Mouse (Mus musculus) ES-Bruce4 (cell line): ENCODE measurements around the gene Tlx2. TPM values are rescaled to one million over a fixed set of nuclear protein-coding genes. Genes with fewer than 3 reads are reported as not detected.

Experiments used
- H3K27ac ChIP-seq: 2 replicates; pipeline ENCODE4 v1.5.1; 2012; ENCODE audit warnings: low read length, inconsistent platforms; ENCODE audit not compliant: insufficient read depth
- H3K27me3 ChIP-seq: 2 replicates; pipeline ENCODE4 v1.6.1; 2012; ENCODE audit warnings: mild to moderate bottlenecking, low read length, inconsistent platforms; ENCODE audit not compliant: control insufficient read depth, poor library complexity, insufficient read depth, severe bottlenecking
- H3K36me3 ChIP-seq: 2 replicates; pipeline ENCODE4 v1.6.1; 2012; ENCODE audit warnings: inconsistent platforms, mild to moderate bottlenecking, low read length, moderate library complexity; ENCODE audit not compliant: control insufficient read depth, poor library complexity, insufficient read depth, severe bottlenecking
- H3K4me1 ChIP-seq: one replicate; pipeline ENCODE4 v1.8.1; 2011; ENCODE audit warnings: low read length; ENCODE audit not compliant: control insufficient read depth, insufficient read depth
- H3K4me3 ChIP-seq: 2 replicates; pipeline ENCODE4 v1.5.1; 2011; ENCODE audit warnings: low read depth, mild to moderate bottlenecking, low read length
- H3K9ac ChIP-seq: 2 replicates; pipeline ENCODE4 v1.6.1; 2012; ENCODE audit warnings: low read depth, mild to moderate bottlenecking, inconsistent platforms; ENCODE audit not compliant: poor library complexity, severe bottlenecking
- H3K9me3 ChIP-seq: replicated peaks from 2 replicates; pipeline ENCODE4 v1.6.1; 2012; ENCODE audit warnings: mild to moderate bottlenecking, low read length, inconsistent platforms; ENCODE audit not compliant: control insufficient read depth, poor library complexity, insufficient read depth, severe bottlenecking
- CTCF ChIP-seq: IDR thresholded peaks from one replicate; pipeline ENCODE4 v1.8.1; 2011; ENCODE audit warnings: low read depth, low read length
- EP300 ChIP-seq: IDR thresholded peaks from 2 replicates; pipeline ENCODE4 v1.6.1; 2011; ENCODE audit warnings: low read depth, low read length; ENCODE audit not compliant: insufficient read depth
- POLR2A ChIP-seq: IDR thresholded peaks from one replicate; pipeline ENCODE4 v1.8.1; 2011; ENCODE audit warnings: low read length; ENCODE audit not compliant: insufficient read depth
- polyA plus RNA-seq: library from polyadenylated mRNA; stranded (reverse); fragments of >200 nt; gene quantifications from 2 replicates; pipeline ENCODE4 v1.2.4, GENCODE M21; 2011; ENCODE audit warnings: low read depth; ENCODE audit not compliant: missing spikeins, insufficient read depth, insufficient read length

Gene Tlx2
- polyA plus RNA-seq, 1 experiment: not detected

- H3K4me3 ChIP-seq: 0 out of 2 replicates have a peak overlapping the region, but pooled peaks have one; percentile 11
- H3K27me3 ChIP-seq: no peaks in the 10 kb centered on the region
- H3K9ac ChIP-seq: peak overlapping the region; percentile 68
- H3K4me1 ChIP-seq: no peaks in the 10 kb centered on the region
- H3K36me3 ChIP-seq: no peaks in the 10 kb centered on the region
- no peaks in the 10 kb centered on the region for H3K9me3 ChIP-seq
- TF ChIP-seq CTCF (peak; percentile 95), EP300 (no peak)
- H3K27ac ChIP-seq: no peak overlapping the region
Measured at GRCm38 (mm10) chr6:83107566-83108400, 37.7 kb upstream of the Tlx2 start.

- no peak overlapping the region for H3K9ac ChIP-seq
- H3K9me3 ChIP-seq: no peaks in the 10 kb centered on the region
- H3K4me3 ChIP-seq: no peak overlapping the region
- H3K27me3 ChIP-seq: no peaks in the 10 kb centered on the region
- TF ChIP-seq CTCF (no peak), EP300 (no peak), POLR2A (no peak)
- H3K36me3 ChIP-seq: no peaks in the 10 kb centered on the region
- H3K4me1 ChIP-seq: no peaks in the 10 kb centered on the region
- no peak overlapping the region for H3K27ac ChIP-seq
Measured at GRCm38 (mm10) chr6:83104158-83104557, 34.1 kb upstream of the Tlx2 start.

- Histone ChIP-seq H3K4me3 (no peak overlapping the region), H3K9ac (no peak overlapping the region)
Measured at GRCm38 (mm10) chr6:83103130-83103650, 33.1 kb upstream of the Tlx2 start.

GRCm38 (mm10) chr6:83101688-83102556 is 31.8 kb upstream of the Tlx2 start:
- Histone ChIP-seq H3K9me3 (no peaks in the 10 kb centered on the region), H3K4me3 (peak overlapping the region; percentile 87), H3K4me1 (no peaks in the 10 kb centered on the region), H3K27ac (no peak overlapping the region), H3K9ac (peak overlapping the region; percentile 42), H3K27me3 (no peaks in the 10 kb centered on the region), H3K36me3 (no peaks in the 10 kb centered on the region)
- TF ChIP-seq EP300: no peak
- TF ChIP-seq POLR2A: no peak
- peak; percentile 9 for TF ChIP-seq CTCF

More at GRCm38 (mm10) chr6:83103130-83103650, 33.1 kb upstream of the Tlx2 start:
- H3K4me1 ChIP-seq: no peaks in the 10 kb centered on the region
- no peak for TF ChIP-seq CTCF
- TF ChIP-seq POLR2A: no peak
- TF ChIP-seq EP300: no peak
- H3K27me3 ChIP-seq: no peaks in the 10 kb centered on the region
- no peaks in the 10 kb centered on the region for H3K36me3 ChIP-seq
- H3K27ac ChIP-seq: no peak overlapping the region
- H3K9me3 ChIP-seq: no peaks in the 10 kb centered on the region

GRCm38 (mm10) chr6:83101316-83101687 is 31.2 kb upstream of the Tlx2 start, which contains the start of the genes Ccdc142 and Gm42688:
TSS of gene Ccdc142 (plus strand) at chr6:83101601.
TSS of gene Gm42688 (plus strand) at chr6:83101617.
- H3K27me3 ChIP-seq: no peaks in the 10 kb centered on the region
- H3K9me3 ChIP-seq: no peaks in the 10 kb centered on the region
- TF ChIP-seq EP300 (no peak), CTCF (peak; percentile 46)
- no peaks in the 10 kb centered on the region for H3K36me3 ChIP-seq
- H3K4me1 ChIP-seq: no peaks in the 10 kb centered on the region
- peak within 1 kb of the TSS; percentile 87 for H3K4me3 ChIP-seq
- peak within 1 kb of the TSS; percentile 42 for H3K9ac ChIP-seq
- no peak within 1 kb of the TSS for H3K27ac ChIP-seq
